Mouse (Mus musculus): ENCODE results near the gene Cd47.

- no peak for TF ChIP-seq CTCF (IDR thresholded peaks at IDR 0.05; ENCODE audit: low read depth, low read length)
- TF ChIP-seq POLR2A (IDR thresholded peaks at IDR 0.05; ENCODE audit: extremely low read depth, insufficient read depth, low read length), result no peak
Observed at GRCm38 (mm10) chr16:49940473-49940872, 140.1 kb downstream of the Cd47 start.

Measured in liver, adult 2 months (tissue).